Mouse (Mus musculus) stomach, postnatal 0 days (tissue): ENCODE measurements around the gene Cntnap1. TPM values are rescaled to one million over a fixed set of nuclear protein-coding genes. Genes with fewer than 3 reads are reported as not detected.
"Not testable (repeated sequence)": the region's sequence is repeated elsewhere in the genome, so short reads cannot be mapped to it uniquely, and the experiment has no call there.

Experiments used
- ATAC-seq: fragments of 200-750 bp; cut with Nextera tagmentation; 2 replicates; pipeline ENCODE4 v1.8.0; 2017; ENCODE audit not compliant: low FRiP score, low TSS enrichment
- DNase-seq: peaks from one replicate; pipeline ENCODE4 v3.0.0-alpha.2; 2016; ENCODE audit warnings: low spot score
- H3K27ac ChIP-seq: fragments of 300-500 bp; sonication (generic); replicated peaks from 2 replicates; pipeline ENCODE4 v1.5.1; 2014; ENCODE audit warnings: mild to moderate bottlenecking, control low read depth
- H3K27me3 ChIP-seq: fragments of 300-500 bp; sonication (generic); 2 replicates; pipeline ENCODE4 v1.6.1; 2014; ENCODE audit warnings: low read length; ENCODE audit not compliant: control insufficient read depth, insufficient read depth
- H3K36me3 ChIP-seq: fragments of 300-500 bp; sonication (generic); 2 replicates; pipeline ENCODE4 v1.6.1; 2014; ENCODE audit warnings: low read length, mixed read lengths; ENCODE audit not compliant: control insufficient read depth, insufficient read depth
- H3K4me1 ChIP-seq: fragments of 300-500 bp; sonication (generic); replicated peaks from 2 replicates; pipeline ENCODE4 v1.6.1; 2014; ENCODE audit warnings: antibody characterized with exemption; ENCODE audit not compliant: control insufficient read depth, insufficient read depth
- H3K4me2 ChIP-seq: fragments of 300-500 bp; sonication (generic); replicated peaks from 2 replicates; pipeline ENCODE4 v1.6.1; 2014; ENCODE audit warnings: low read depth, mild to moderate bottlenecking, control low read depth, moderate library complexity
- H3K4me3 ChIP-seq: fragments of 300-500 bp; sonication (generic); 2 replicates; pipeline ENCODE4 v1.5.1; 2014; ENCODE audit warnings: low read depth, low read length, control low read depth
- H3K9ac ChIP-seq: fragments of 300-500 bp; sonication (generic); 2 replicates; pipeline ENCODE4 v1.6.1; 2014; ENCODE audit warnings: mild to moderate bottlenecking, low read length, control low read depth, mixed read lengths
- H3K9me3 ChIP-seq: fragments of 300-500 bp; sonication (generic); 2 replicates; pipeline ENCODE4 v1.6.1; 2016; ENCODE audit warnings: low read length; ENCODE audit not compliant: control insufficient read depth
- CTCF ChIP-seq: IDR thresholded peaks from 2 replicates; pipeline ENCODE4 v1.5.1; 2016; ENCODE audit warnings: antibody characterized with exemption, low read depth, mild to moderate bottlenecking, moderate library complexity
- EP300 ChIP-seq: optimal IDR thresholded peaks from 2 replicates; pipeline ENCODE3; 2016; ENCODE audit warnings: antibody characterized with exemption
- WGBS: fragments of 180-500 bp; shearing (Covaris S2); extraction: QIAGEN DNeasy Blood & Tissue Kit; methylation state at CpG from one replicate; pipeline ENCODE4 v1.1.7; 2014; 5-methylcytosine and 5-hydroxymethylcytosine counted together
- polyA plus RNA-seq: library from polyadenylated mRNA; unstranded; fragments of >200 nt; fragmentation: Nextera tagmentation; extraction: Ambion mirVana; gene quantifications from 2 replicates; pipeline ENCODE4 v1.2.1, GENCODE M21; 2015

The Cntnap1 gene
- polyA plus RNA-seq = 0.52 and 0.94 TPM in 2 replicates

DNA sequence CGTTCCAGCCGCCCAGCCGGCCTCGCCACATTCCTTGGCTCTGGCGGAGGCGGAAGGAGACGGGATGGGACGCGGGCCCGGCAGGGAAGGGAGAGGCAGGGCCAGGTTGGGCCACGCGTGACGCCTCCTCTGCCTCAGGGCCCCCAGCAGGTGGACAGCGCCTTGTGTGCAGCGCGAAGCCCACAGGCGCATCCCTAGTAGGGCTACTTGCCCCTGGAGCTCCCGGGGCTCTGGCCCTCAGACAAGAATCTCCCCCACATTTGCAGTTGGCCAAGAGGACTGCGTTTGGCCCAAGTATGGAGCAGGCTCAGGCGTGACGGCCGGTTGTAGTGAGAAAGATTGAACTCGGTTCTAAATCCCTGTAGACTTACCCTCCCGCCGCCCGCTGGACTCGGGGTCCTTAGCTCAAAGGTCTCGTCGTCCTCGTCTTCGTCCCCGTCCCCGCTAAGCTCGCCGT lies at the start of gene Cntnap1:
Gene Cntnap1, plus strand, starts transcription at position 170 of the 457 bp plus-strand sequence.
- H3K4me1 ChIP-seq = peaks cover 19% of the 10 kb centered on the region
- DNase-seq (peak; percentile 87), ATAC-seq (0 out of 2 replicates have a peak, but pooled peaks have one; percentile 21)
- peak within 1 kb of the TSS; percentile 83 for H3K4me3 ChIP-seq
- peak within 1 kb of the TSS; percentile 82 for H3K9ac ChIP-seq
- H3K4me2 ChIP-seq = peak within 1 kb of the TSS; percentile 80
- peaks cover 20% of the 10 kb centered on the region for H3K36me3 ChIP-seq
- H3K27ac ChIP-seq = peak within 1 kb of the TSS; percentile 94
- H3K27me3 ChIP-seq = no peaks in the 10 kb centered on the region
- H3K9me3 ChIP-seq = no peaks in the 10 kb centered on the region
- under 1% methylated on average over 35 of the region's 35 CpGs for WGBS
- peak; percentile 36; the same call in 1 of the 2 replicates for TF ChIP-seq CTCF
- no peak for TF ChIP-seq EP300

DNA sequence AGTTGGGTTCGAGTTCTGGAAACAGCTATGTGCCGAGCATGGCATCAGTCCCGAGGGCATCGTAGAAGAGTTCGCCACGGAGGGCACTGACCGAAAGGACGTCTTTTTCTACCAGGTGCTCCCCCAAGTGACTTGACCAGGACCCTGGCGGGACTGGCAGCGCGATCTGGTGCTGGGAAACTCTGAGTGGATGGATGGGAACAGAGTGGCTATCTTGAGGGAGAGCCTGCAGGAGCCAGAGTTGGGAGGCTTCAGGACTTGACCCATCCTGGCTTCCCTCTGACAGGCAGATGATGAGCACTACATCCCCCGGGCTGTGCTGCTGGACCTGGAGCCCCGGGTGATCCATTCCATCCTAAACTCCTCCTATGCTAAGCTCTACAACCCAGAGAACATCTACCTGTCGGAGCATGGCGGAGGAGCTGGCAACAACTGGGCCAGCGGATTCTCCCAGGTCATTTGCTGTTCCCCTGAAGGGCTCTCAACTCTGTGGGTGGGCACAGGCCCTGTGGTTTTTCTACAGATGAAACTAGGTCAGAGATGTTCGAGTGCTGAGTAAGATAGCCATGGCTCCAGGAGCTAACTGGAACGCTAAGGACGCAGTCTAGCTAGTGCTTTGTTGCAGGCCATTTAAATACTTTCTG lies 49.7 kb upstream of the Cntnap1 start:
- TF ChIP-seq EP300 (no peak), CTCF (no peak)
- H3K27me3 ChIP-seq = no peaks in the 10 kb centered on the region
- 0 out of 2 replicates have a peak, but pooled peaks cover 2% of the 10 kb centered on the region for H3K36me3 ChIP-seq
- 18% methylated on average over 19 of the region's 19 CpGs for WGBS
- H3K4me3 ChIP-seq = peak overlapping the region; percentile 55
- DNase-seq = no peak
- peak overlapping the region; percentile 85 for H3K4me2 ChIP-seq
- peak overlapping the region; percentile 68 for H3K9ac ChIP-seq
- ATAC-seq = no peak
- peak overlapping the region; percentile 86 for H3K27ac ChIP-seq
- H3K4me1 ChIP-seq = peaks cover 13% of the 10 kb centered on the region
- no peaks in the 10 kb centered on the region for H3K9me3 ChIP-seq

DNA sequence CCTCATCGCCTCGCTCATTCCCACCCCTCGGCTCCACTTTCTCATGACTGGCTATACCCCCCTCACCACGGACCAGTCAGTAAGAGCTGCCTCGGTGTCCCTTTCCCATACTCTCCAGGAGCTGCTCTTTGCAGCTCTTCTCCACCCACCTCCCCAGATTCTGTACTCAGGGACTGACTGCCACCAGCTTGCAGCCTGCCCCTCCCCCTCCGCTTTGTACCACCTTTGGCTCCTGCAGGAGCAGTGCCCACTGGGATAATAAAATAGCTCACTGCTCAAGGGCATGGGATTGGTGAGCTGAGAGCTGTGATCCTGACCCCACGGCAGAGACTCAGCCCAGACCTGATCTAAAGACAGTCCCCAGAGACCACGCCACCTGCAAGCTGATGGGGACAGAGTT lies 45.8 kb upstream of the Cntnap1 start:
- H3K9ac ChIP-seq, H3K4me3 ChIP-seq, H3K9me3 ChIP-seq, H3K27ac ChIP-seq, H3K36me3 ChIP-seq, ATAC-seq, H3K27me3 ChIP-seq, H3K4me1 ChIP-seq, H3K4me2 ChIP-seq, DNase-seq: not testable (repeated sequence)
- 90% methylated on average over 7 of the region's 8 CpGs for WGBS

DNA sequence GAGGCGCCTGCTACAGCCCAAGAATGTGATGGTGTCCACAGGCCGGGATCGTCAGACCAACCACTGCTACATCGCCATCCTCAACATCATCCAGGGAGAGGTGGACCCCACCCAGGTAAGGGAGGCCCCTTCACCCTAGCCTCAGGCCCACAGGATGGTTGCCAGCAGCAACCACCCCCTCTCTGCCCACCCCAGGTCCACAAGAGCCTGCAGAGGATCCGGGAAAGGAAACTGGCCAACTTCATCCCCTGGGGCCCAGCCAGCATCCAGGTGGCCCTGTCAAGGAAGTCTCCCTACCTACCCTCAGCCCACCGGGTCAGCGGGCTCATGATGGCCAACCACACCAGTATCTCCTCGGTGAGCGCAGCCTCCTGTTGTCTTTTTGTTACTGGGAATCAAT lies 45.3 kb upstream of the Cntnap1 start:
- not testable (repeated sequence) for H3K9me3 ChIP-seq, H3K9ac ChIP-seq, H3K27ac ChIP-seq, H3K4me3 ChIP-seq, DNase-seq, H3K4me1 ChIP-seq, H3K4me2 ChIP-seq, H3K27me3 ChIP-seq, H3K36me3 ChIP-seq, ATAC-seq
- 97% methylated on average over 7 of the region's 9 CpGs for WGBS

DNA sequence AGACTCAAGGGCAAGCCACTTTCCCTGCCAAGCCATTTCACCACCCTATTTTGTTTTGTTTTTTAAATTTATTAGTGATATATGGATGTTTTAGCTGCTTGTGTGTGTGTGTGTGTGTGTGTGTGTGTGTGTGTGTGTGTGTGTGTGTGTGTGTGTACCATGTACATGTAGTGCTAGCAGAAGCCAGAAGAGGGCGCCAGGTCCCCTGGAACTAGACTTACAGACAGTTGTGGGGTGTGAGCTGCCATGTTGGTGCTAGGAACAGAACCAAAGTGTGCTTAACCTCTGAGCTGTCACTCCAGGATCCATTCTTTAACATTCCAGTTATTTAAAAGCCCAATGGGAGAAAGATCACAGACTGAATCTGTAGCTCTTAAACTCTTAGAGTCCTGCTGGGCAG lies 43.2 kb upstream of the Cntnap1 start:
- WGBS = 77% methylated on average over 1 of the region's 1 CpGs
- TF ChIP-seq EP300 (no peak), CTCF (peak; percentile 53)
- no peak overlapping the region for H3K27ac ChIP-seq
- H3K9ac ChIP-seq = no peak overlapping the region
- peaks cover 9% of the 10 kb centered on the region for H3K36me3 ChIP-seq
- no peak overlapping the region for H3K4me3 ChIP-seq
- DNase-seq (no peak), ATAC-seq (no peak)
- no peak overlapping the region for H3K4me2 ChIP-seq
- H3K4me1 ChIP-seq = peaks cover 3% of the 10 kb centered on the region; the same call in 1 of the 2 replicates
- no peaks in the 10 kb centered on the region for H3K27me3 ChIP-seq
- H3K9me3 ChIP-seq = no peaks in the 10 kb centered on the region

DNA sequence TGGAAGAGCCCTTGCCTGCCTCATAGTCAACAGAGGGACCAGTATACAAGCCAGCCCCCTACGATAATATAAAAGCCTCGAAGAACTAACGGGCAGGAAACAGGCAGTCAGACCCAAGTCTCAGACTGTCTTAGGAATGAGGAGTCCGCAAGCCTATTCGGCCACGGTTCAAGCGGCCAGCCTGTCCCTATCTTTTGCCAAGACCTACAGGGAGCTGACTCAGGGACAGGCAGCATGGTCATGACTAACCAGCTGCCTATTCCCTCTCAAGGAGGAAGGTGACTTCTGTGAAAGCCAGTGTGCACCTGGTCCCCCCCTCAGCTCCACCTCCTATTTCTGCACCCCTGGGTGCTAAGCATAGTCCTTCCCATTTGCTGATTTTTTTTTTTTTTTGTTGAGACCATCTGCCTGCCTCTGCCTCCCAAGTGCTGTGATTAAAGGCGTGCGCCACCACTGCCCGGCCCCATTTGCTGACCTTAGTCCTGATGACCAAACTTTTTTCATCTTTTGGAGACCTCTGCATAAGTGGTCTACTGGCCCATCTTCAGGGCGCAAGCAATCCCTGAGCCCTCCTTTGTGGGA lies 41.2 kb upstream of the Cntnap1 start:
- Histone ChIP-seq H3K9me3 (no peaks in the 10 kb centered on the region), H3K27me3 (no peaks in the 10 kb centered on the region), H3K4me3 (no peak overlapping the region), H3K9ac (no peak overlapping the region), H3K4me1 (peaks cover 3% of the 10 kb centered on the region; the same call in 1 of the 2 replicates), H3K4me2 (no peak overlapping the region), H3K27ac (no peak overlapping the region), H3K36me3 (peaks cover 7% of the 10 kb centered on the region)
- no peak for DNase-seq
- TF ChIP-seq CTCF (no peak), EP300 (no peak)
- WGBS = 80% methylated on average over 11 of the region's 11 CpGs
- ATAC-seq = peak; percentile 20; the same call in 1 of the 2 replicates
